Mouse (Mus musculus): ENCODE results near the gene Kdm7a. TPM values are rescaled to one million over a fixed set of nuclear protein-coding genes. Genes with fewer than 3 reads are reported as not detected.

Kdm7a gene
- polyA plus RNA-seq (2012; rRNA removed) = 4.3 and 5.2 TPM in 2 replicates

DNA sequence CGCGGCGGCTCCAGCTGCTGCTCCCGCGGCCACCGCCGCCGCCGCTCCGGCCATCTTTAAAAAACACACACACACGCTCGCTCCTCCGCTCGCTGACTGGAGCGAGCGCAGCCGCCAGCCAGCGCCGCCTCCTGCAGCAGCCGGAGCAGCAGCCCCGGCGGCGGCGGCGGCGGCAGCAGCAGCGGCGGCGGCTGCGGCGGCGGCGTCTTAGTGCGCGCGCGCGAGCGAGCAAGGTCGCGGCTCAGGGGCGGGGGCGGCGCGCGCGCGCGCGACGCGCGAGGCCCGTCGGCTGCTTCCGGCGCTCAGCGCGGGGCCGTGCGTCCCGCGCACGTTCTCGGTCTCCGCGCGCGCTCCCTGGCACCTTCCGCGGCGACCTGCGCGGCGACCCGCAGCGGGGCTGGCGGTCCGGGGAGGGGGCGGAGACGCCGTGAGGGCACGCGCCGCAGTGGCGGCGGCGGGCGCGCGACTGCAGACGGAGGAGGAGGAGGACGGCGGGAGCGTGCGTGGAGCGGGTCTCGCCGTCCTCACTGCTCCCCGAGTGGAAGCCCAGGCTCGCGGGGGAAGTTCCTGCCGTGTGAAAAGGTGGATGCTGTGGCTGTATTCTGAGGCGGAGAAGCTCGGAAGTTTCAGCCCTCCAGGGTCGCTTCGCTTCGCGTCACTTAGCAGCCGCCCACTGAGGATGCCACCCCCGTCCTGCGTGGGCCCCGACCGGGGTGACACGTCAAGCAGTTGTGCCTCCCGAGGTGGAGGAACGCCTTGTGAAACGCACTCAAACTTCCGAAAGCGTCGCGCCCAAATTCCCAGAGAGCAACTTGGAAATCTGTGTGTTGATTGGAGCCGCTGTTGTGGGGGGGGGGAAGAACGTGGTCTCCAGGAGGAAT, at the start of gene Kdm7a:
Gene Kdm7a, minus strand, starts transcription at position 209 of the 881 bp plus-strand sequence.

DNA sequence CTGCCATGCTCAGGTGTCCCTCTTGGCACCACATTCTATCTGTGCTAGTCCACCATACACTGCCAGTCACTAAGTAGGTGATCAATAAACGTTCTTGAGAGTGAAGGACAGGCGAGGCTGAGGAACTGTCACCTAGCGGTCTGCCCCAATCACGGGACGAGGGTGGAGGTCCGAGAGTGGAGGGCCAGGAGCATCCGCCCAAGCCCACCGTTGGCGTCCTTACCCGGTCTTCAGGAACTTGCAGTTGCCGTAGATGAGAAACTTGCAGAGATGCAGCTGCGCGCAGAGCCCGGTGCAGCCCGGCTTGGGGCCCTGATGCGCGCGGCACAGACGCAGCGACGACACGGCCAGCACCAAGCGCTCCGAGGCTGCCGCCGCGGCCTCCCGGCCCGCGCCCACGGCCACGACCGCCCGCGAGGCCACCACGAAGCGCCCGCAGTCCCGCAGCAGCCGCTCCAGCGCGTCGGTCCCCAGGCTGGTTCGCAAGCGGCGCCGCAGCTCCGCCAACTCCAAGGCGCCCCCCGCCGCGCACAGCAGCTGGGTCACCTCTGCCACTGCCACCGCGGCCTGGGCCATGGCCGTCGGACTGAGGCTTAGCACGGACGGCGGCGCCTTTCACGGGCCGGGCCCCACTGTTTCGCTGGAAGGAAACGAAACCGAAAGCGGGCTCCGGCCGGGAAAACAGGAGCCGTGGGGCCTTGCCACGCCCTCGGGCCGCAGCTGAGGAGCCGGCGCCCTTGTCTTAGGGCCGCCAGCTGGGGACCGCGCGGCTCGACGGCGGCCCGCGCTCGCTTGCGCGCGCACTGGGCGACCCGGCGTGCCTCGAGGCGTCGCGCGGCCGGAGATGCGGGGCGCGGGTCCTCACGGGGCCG, 88.8 kb downstream of the Kdm7a start, which contains the start of gene Parp12:
Gene Parp12, minus strand, starts transcription at position 766 of the 872 bp plus-strand sequence.

Other genes starting within 250 kb of the Kdm7a start
- gene Parp12, start 88.4 kb downstream of the Kdm7a start, polyA plus RNA-seq (2012; rRNA removed) = 14.8 and 18.5 TPM in 2 replicates
- gene Slc37a3, start 170.9 kb upstream of the Kdm7a start, polyA plus RNA-seq (2012; rRNA removed) = 8.8 TPM in 2 replicates
- gene Rab19, start 174.4 kb upstream of the Kdm7a start, polyA plus RNA-seq (2012; rRNA removed) = 0.32 and 0.43 TPM in 2 replicates
- gene Mkrn1, start 213.7 kb upstream of the Kdm7a start, polyA plus RNA-seq (2012; rRNA removed) = 120 and 128 TPM in 2 replicates